16 mouse cellular contexts compared by ENCODE assay signal in the genomic region with DNA sequence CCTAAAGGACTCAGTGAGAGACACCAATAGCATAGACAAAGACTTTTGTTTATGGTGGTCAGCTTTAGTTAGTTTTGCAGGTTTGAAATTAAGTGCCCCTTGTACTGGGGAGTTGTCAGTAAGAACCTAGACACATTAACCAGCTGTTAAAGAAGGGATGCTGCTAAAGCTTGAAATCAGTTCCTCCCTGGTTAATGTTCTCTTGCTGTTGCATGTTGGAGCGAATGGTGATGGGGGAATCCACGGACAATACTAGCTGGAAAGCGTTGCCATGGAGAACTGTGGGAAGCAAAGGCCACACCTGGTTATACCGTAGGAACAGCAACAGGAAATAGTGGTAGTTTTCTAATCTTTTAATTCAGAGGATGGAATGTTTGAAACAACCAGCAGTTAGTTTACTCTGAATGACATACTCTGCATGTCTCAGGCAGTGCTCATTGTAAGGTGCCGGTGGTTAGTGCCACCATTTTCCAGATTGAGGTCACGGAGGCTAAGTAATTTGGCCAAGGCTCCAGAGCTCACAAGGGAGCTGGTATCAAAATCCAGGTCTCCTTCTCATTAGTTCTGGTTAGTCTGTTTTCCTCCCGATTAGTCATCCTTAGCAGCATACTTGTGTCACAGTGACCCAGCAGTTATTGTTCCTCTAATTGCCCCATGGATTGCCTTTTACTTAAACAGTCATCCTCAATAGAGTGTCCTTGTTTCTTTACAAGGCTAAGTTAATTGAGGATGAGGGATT. TPM values are rescaled to one million over a fixed set of nuclear protein-coding genes. Genes with fewer than 3 reads are reported as not detected.
A peak's percentile ranks its signal among the peaks of the same experiment; 100 is the strongest.
DNase-seq lines count a peak whose midpoint lies in the region; ATAC-seq and TF ChIP-seq lines count a peak whose summit lies in the region.
"Had no signal": no experiment of that assay in that cellular context is flagged by ENCODE, and none has a peak within 500 bp of the region (broad histone marks: within the 10 kb centered on the region; RNA-seq: fewer than 3 reads in every experiment).

No protein-coding gene starts in this region.

- no peaks in the 10 kb centered on the region for H3K27me3 ChIP-seq in kidney, postnatal 0 days (ENCODE audit: insufficient read depth, low read length)
- H3K27me3 ChIP-seq: limb, embryonic 12.5 days; stomach, embryonic 15.5 days had no signal

- H3K4me1 ChIP-seq in kidney, postnatal 0 days (replicated peaks; ENCODE audit: insufficient read depth, low read length): no peaks in the 10 kb centered on the region
- H3K4me1 ChIP-seq: heart, embryonic 10.5 days; limb, embryonic 12.5 days; stomach, embryonic 15.5 days had no signal

- peak; percentile 63 for DNase-seq in adrenal gland, adult 2 months
- DNase-seq in adrenal gland, postnatal 14 days: no peak
- DNase-seq in ovary, adult 18-20 months (ENCODE audit: low spot score): peak; percentile 3
- DNase-seq in ovary, postnatal 14 days (ENCODE audit: low spot score): no peak
- DNase-seq in kidney, postnatal 0 days (ENCODE audit: low spot score): peak; percentile 33
- DNase-seq in right cerebral cortex, postnatal 4 days: no peak
- no peak for DNase-seq in right cerebral cortex, postnatal 14 days
- DNase-seq: cerebellum, adult 9-11 months; thymus, postnatal 36 days had no signal

- H3K27ac ChIP-seq in kidney, postnatal 0 days: no peak overlapping the region
- H3K27ac ChIP-seq: forebrain, embryonic 10.5 days; heart, embryonic 10.5 days; left cerebral cortex, adult 2 months; limb, embryonic 12.5 days; stomach, embryonic 15.5 days had no signal

- no peak overlapping the region for H3K4me2 ChIP-seq in kidney, postnatal 0 days (ENCODE audit: low read length)
- H3K4me2 ChIP-seq: limb, embryonic 12.5 days; midbrain, embryonic 11.5 days; stomach, embryonic 15.5 days had no signal

- no peak overlapping the region for H3K4me3 ChIP-seq in kidney, postnatal 0 days (replicated peaks; ENCODE audit: low read depth, low read length)
- H3K4me3 ChIP-seq: forebrain, embryonic 10.5 days; heart, embryonic 10.5 days; left cerebral cortex, adult 2 months; limb, embryonic 12.5 days; stomach, embryonic 15.5 days had no signal

- ATAC-seq in kidney, postnatal 0 days (replicated peaks; ENCODE audit: low FRiP score, low read depth): peak; percentile 83
- no peak for ATAC-seq in erythroblast, adult 5-6 weeks (replicated peaks; ENCODE audit: low FRiP score, poor library complexity, severe bottlenecking)

- H3K9ac ChIP-seq in kidney, postnatal 0 days (ENCODE audit: low read depth, low read length): no peak overlapping the region
- H3K9ac ChIP-seq: limb, embryonic 12.5 days; stomach, embryonic 15.5 days had no signal

- WGBS in kidney, postnatal 0 days: 48% methylated on average over 7 of the region's 7 CpGs

- H3K36me3 ChIP-seq in kidney, postnatal 0 days (ENCODE audit: insufficient read depth, low read length): no peaks in the 10 kb centered on the region
- H3K36me3 ChIP-seq: forebrain, embryonic 10.5 days; heart, embryonic 10.5 days; limb, embryonic 12.5 days; stomach, embryonic 15.5 days had no signal

- TF ChIP-seq CTCF in kidney, postnatal 0 days (IDR thresholded peaks at IDR 0.05; ENCODE audit: low read depth): no peak

- H3K9me3 ChIP-seq in kidney, postnatal 0 days (replicated peaks; ENCODE audit: low read length): no peaks in the 10 kb centered on the region
- H3K9me3 ChIP-seq: forebrain, embryonic 10.5 days; heart, embryonic 10.5 days; limb, embryonic 12.5 days; stomach, embryonic 15.5 days had no signal

RNA-seq across cellular contexts. Expression of a gene that starts 21.3 kb away (rescaled TPM):
- 1 to 10 TPM; 1.2 to 2.1 TPM for total RNA-seq in adrenal gland, adult 2 months (2021)
- 0.17 and 0.46 TPM in 2 replicates for polyA plus RNA-seq in adrenal gland, adult 2 months (2012; rRNA removed)
- 0.86 and 3.1 TPM in 2 replicates for total RNA-seq in adrenal gland, postnatal 14 days (2021)
- 2.2 and 2.3 TPM in 2 replicates for polyA plus RNA-seq in kidney, postnatal 0 days (2015; fragmentation: Nextera tagmentation; extraction: Ambion mirVana)
- not detected in 2 replicates for total RNA-seq in erythroblast, adult 5-6 weeks (2015; ENCODE audit: low replicate concordance)
- total RNA-seq in erythroblast, adult 5-6 weeks (2017; ENCODE audit: low replicate concordance): not detected in 2 replicates
- total RNA-seq: left cerebral cortex, adult 2 months had no signal

RNA-seq across cellular contexts. Expression of a gene that starts 52.1 kb away (rescaled TPM):
- total RNA-seq in adrenal gland, adult 2 months (2021): 100 to 1,000 TPM in 1 of 2 experiments, 10 to 100 TPM in 1; 92.4 to 229 TPM
- 27.8 and 43.9 TPM in 2 replicates for polyA plus RNA-seq in adrenal gland, adult 2 months (2012; rRNA removed)
- 161 and 178 TPM in 2 replicates for total RNA-seq in adrenal gland, postnatal 14 days (2021)
- 107 and 131 TPM in 2 replicates for polyA plus RNA-seq in kidney, postnatal 0 days (2015; fragmentation: Nextera tagmentation; extraction: Ambion mirVana)
- 54.2 and 78.2 TPM in 2 replicates for total RNA-seq in erythroblast, adult 5-6 weeks (2015; ENCODE audit: low replicate concordance)
- total RNA-seq in erythroblast, adult 5-6 weeks (2017; ENCODE audit: low replicate concordance): 52.7 and 55.0 TPM in 2 replicates

Comparison
In these comparisons a context has a peak if more than half of its experiments do, and no peak if none do; other contexts are left out.
1. DNase-seq: peak in adrenal gland, adult 2 months (single experiment), ovary, adult 18-20 months (single experiment) and kidney, postnatal 0 days (single experiment); none in adrenal gland, postnatal 14 days (single experiment), ovary, postnatal 14 days (single experiment), right cerebral cortex, postnatal 4 days (single experiment) and right cerebral cortex, postnatal 14 days (single experiment).